9 mouse cellular contexts compared by ENCODE assay signal in genomic region chr7:43489631-43490125, GRCm38 (mm10). TPM values are rescaled to one million over a fixed set of nuclear protein-coding genes. Genes with fewer than 3 reads are reported as not detected.
A peak's percentile ranks its signal among the peaks of the same experiment; 100 is the strongest.
DNase-seq lines count a peak whose midpoint lies in the region; ATAC-seq lines count a peak whose summit lies in the region.
"Had no signal": no experiment of that assay in that cellular context is flagged by ENCODE, and none has a peak within 500 bp of the region (broad histone marks: within the 10 kb centered on the region; RNA-seq: fewer than 3 reads in every experiment).

Gene Iglon5 (minus strand): TSS chr7:43490075.

- 3% methylated on average over 25 of the region's 41 CpGs for WGBS in heart, embryonic 15.5 days
- 2% methylated on average over 14 of the region's 41 CpGs for whole genome bisulfite sequencing in hindbrain, embryonic 13.5 days
- 3% methylated on average over 20 of the region's 41 CpGs for WGBS in liver, embryonic 15.5 days (ENCODE audit: insufficient replicate concordance)

- H3K9ac ChIP-seq in heart, embryonic 15.5 days, result peak within 1 kb of the TSS; percentile 38; the same call in 1 of the 2 replicates
- peak within 1 kb of the TSS; percentile 93 for H3K9ac ChIP-seq in hindbrain, embryonic 13.5 days
- H3K9ac ChIP-seq in liver, embryonic 15.5 days, result no peak within 1 kb of the TSS

- ATAC-seq in heart, embryonic 15.5 days (replicated peaks; ENCODE audit: insufficient number of reproducible peaks, insufficient read depth, low FRiP score, low read depth), result peak; percentile 36; the same call in 1 of the 2 replicates
- peak; percentile 73 for ATAC-seq in hindbrain, embryonic 13.5 days (ENCODE audit: low FRiP score)
- ATAC-seq in liver, embryonic 15.5 days (ENCODE audit: insufficient read depth), result no peak

- DNase-seq in heart, postnatal 36 days, result no peak
- peak; percentile 82 for DNase-seq in cerebellum, adult 9-11 months
- DNase-seq in urinary bladder, postnatal 25 days (ENCODE audit: low spot score), result no peak
- no peak for DNase-seq in kidney, postnatal 10 days
- DNase-seq in thymus, postnatal 0 days (ENCODE audit: low spot score), result no peak

- peak within 1 kb of the TSS; percentile 42 for H3K4me3 ChIP-seq in heart, embryonic 15.5 days
- peak within 1 kb of the TSS; percentile 73 for H3K4me3 ChIP-seq in hindbrain, embryonic 13.5 days
- no peak within 1 kb of the TSS for H3K4me3 ChIP-seq in liver, embryonic 15.5 days (replicated peaks)
- H3K4me3 ChIP-seq: heart, adult 2 months had no signal

- no peaks in the 10 kb centered on the region for H3K9me3 ChIP-seq in heart, embryonic 15.5 days (replicated peaks)
- H3K9me3 ChIP-seq in hindbrain, embryonic 13.5 days, result no peaks in the 10 kb centered on the region
- no peaks in the 10 kb centered on the region for H3K9me3 ChIP-seq in liver, embryonic 15.5 days (replicated peaks)

- no peaks in the 10 kb centered on the region for H3K36me3 ChIP-seq in heart, embryonic 15.5 days
- H3K36me3 ChIP-seq in hindbrain, embryonic 13.5 days, result no peaks in the 10 kb centered on the region
- no peaks in the 10 kb centered on the region for H3K36me3 ChIP-seq in liver, embryonic 15.5 days (replicated peaks)

- intact Hi-C loops in heart, postnatal 36 days (cut with DNase I), result no loop called here

- peaks cover 3% of the 10 kb centered on the region for H3K4me1 ChIP-seq in heart, embryonic 15.5 days (replicated peaks)
- peaks cover 25% of the 10 kb centered on the region for H3K4me1 ChIP-seq in hindbrain, embryonic 13.5 days (replicated peaks)
- no peaks in the 10 kb centered on the region for H3K4me1 ChIP-seq in liver, embryonic 15.5 days (replicated peaks)

- no peak within 1 kb of the TSS for H3K27ac ChIP-seq in heart, embryonic 15.5 days
- peak within 1 kb of the TSS; percentile 92 for H3K27ac ChIP-seq in hindbrain, embryonic 13.5 days
- H3K27ac ChIP-seq in liver, embryonic 15.5 days (replicated peaks), result no peak within 1 kb of the TSS
- H3K27ac ChIP-seq: heart, adult 2 months had no signal

- H3K27me3 ChIP-seq in heart, embryonic 15.5 days, result peaks cover 45% of the 10 kb centered on the region
- H3K27me3 ChIP-seq in hindbrain, embryonic 13.5 days, result peaks cover 7% of the 10 kb centered on the region; the same call in 1 of the 2 replicates
- H3K27me3 ChIP-seq in liver, embryonic 15.5 days, result peaks cover 37% of the 10 kb centered on the region

- peak within 1 kb of the TSS; percentile 62 for H3K4me2 ChIP-seq in heart, embryonic 15.5 days
- peak within 1 kb of the TSS; percentile 64 for H3K4me2 ChIP-seq in hindbrain, embryonic 13.5 days
- H3K4me2 ChIP-seq in liver, embryonic 15.5 days, result peak within 1 kb of the TSS; percentile 27; the same call in 1 of the 2 replicates

RNA-seq across cellular contexts. Expression of gene Iglon5, which starts in this region (rescaled TPM):
- 0.28 TPM in 1 of 2 replicates, not detected in the other for polyA plus RNA-seq in heart, embryonic 15.5 days (2015; fragmentation: Nextera tagmentation; extraction: Ambion mirVana)
- total RNA-seq in heart, postnatal 36 days (2021), result under 1 TPM; 0.19 to 0.36 TPM
- polyA plus RNA-seq in hindbrain, embryonic 13.5 days (2015; fragmentation: Nextera tagmentation; extraction: Ambion mirVana), result 7.3 and 7.8 TPM in 2 replicates
- not detected in 2 replicates for polyA plus RNA-seq in liver, embryonic 15.5 days (2015; fragmentation: Nextera tagmentation; extraction: Ambion mirVana)
- polyA plus RNA-seq in thymus, postnatal 0 days (2015; fragmentation: Nextera tagmentation; extraction: Ambion mirVana), result not detected in 2 replicates

Comparison
In these comparisons a context has a peak if more than half of its experiments do, and no peak if none do; other contexts are left out.
1. Peak in ATAC-seq, H3K4me3 ChIP-seq, H3K9ac ChIP-seq and H3K4me2 ChIP-seq in heart, embryonic 15.5 days; RNA of the gene not detected or under 1 TPM.